Mouse (Mus musculus) kidney, postnatal 10 days (tissue): ENCODE measurements around the gene Nbas.

Experiments
- DNase-seq: peaks from one replicate; pipeline ENCODE4 v3.0.0; 2021; ENCODE audit warnings: mixed read lengths

Gene Nbas

DNA sequence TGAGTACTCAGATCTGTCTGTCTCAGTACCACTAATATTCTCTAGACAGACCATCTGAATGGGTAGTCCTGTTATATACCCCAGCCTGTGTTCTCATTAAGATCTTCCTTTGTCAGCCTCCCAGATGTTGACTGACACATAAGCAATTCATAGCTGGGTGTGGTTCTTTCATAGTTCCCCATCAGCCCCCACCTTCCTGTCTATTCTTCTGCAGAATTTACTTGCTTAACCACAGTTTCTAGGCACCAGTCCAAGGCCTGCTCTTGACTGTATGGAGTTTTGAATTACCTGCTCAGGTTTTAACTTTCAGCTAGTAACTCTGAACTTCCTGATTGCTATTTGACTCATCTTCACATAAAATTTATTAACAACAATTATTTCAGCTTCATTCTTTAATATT, 141.3 kb downstream of the Nbas start:
- no peak for DNase-seq

DNA sequence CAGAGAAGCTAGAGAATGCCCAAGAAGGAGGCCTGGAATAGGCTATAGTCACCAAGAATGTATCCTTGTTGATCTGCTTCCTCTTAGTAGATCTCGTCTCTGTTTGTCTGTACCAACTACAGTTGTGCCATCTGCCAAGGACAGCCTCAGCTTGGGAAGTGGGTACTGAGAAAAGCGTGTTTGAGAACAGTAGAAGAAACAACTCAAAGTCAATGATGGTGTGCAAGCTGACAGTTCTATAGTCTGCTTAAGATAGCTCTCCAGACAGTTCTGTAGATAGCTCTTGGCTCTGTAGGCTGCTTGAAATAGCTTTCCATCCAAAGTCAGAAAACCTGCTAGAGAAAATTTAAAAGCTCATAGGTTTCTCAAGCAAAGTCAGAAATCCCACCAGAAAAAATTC, 149.7 kb downstream of the Nbas start:
- DNase-seq = no peak

DNA sequence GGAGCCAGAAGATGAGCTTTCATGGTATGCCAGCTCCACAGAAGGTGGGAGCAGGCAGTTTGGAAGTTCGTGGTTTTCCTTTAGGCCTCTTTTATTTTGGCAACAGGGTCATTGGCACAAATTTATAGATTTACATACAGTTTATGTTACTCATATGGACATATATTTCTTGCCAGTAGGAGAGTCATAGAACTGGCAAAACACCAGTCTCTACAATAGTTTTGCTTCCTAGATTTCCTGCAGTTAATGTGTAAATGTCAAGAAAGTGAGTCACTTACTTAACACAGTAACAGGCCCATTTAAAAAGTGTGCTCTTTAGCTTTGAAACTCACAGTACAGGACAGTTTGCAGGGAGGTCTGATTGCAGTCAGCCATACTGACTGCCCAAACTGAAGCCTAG, 161.3 kb downstream of the Nbas start:
- DNase-seq = no peak

DNA sequence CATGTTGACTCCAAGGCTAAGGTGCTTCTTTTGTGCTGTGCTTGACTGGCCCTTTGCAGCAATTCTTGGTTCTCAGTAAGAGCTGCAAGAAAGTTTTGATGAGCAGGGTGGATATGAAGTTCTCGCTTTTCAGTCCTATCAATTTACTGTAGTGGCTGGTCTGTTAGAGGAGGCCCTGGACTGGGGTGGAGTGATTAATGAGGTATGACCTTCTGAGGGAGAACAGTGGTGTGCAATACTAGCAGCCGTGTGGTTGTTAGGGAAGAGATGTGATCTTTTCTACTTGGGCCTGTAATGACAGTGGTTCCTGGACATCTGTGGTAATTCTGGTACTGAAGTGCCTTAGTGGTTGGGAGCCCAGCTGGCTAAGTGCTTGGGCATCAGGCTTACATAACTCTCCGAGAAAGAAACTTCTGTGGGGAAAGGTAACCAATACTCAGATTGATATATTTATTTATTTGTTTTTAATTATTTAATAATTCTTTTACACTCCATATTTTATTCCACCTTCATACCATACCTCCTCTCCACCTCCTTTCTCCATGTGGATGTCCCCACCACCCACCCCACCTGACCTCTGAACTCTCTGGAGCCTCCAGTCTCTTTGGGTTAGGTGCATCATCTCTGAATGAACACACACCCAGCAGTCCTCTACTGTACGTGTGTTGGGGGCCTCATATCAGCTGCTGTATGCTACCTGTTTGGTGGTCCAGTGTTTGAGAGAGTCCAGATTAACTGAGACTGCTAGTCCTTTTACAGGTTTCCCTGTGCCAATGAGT, 175.9 kb downstream of the Nbas start:
- DNase-seq = no peak

DNA sequence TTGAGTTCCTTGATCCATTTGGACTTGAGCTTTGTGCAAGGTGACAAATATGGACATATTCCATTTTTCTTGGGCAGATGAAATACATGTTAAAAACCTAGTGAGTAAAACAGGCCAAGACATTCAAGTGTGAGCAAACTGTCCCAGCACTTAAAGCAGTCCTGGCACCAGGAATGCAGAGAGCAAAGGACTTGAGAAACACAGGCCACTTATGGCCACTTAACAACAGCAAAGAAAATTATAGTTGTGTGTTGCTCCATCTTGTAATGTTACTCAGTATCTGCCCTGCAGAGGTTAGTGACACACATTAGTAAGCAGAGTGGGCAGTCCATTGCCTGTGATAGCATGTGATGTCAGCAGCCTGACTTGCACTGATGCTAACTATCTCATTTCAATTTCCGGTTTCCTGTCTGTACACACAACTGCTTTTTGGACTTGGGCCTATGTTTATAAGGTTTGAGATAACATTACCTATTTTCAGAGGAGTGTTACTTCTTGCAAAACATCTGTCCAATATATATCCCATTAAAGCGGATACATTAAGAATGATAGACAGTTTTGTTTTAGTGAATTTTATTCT, 176.6 kb downstream of the Nbas start:
- DNase-seq = no peak

DNA sequence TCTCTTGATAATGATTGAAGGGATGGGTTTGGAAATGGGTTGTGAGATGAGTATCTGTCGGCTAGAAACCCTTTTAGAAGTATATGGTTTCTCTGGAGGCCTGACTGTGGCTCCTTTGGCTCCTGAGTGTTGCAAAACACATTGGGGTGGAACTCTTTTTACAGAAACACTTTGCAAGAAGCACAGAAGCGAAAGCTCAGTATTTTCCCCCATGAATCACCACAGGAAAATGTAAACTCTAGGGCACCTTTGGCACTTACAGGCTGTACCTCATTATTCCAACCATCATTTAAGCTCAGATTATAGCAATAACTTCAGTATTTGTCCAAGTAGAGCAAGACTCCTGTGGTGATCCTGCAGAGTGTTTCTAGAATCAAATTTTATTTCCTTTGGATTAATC, 180.0 kb downstream of the Nbas start:
- DNase-seq = no peak

DNA sequence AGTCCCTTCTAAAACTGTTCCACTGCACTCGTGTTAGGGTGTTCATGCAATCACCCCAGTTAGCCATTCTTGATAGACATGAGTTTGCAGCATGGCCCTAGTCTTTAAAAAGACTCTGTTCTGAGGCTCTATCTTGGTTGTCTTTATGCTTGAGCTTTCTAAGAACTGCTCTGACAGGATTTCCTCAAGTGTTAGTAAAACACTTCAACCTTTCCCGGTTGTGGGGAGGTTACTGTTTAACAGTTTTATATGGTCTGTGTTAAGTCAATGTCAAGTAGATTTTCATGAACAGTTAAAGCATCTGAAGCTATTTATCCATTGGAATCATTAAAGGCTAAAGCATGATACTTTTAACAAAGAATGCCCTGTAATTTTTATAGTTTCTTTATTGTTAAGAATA, 183.1 kb downstream of the Nbas start:
- DNase-seq = no peak

DNA sequence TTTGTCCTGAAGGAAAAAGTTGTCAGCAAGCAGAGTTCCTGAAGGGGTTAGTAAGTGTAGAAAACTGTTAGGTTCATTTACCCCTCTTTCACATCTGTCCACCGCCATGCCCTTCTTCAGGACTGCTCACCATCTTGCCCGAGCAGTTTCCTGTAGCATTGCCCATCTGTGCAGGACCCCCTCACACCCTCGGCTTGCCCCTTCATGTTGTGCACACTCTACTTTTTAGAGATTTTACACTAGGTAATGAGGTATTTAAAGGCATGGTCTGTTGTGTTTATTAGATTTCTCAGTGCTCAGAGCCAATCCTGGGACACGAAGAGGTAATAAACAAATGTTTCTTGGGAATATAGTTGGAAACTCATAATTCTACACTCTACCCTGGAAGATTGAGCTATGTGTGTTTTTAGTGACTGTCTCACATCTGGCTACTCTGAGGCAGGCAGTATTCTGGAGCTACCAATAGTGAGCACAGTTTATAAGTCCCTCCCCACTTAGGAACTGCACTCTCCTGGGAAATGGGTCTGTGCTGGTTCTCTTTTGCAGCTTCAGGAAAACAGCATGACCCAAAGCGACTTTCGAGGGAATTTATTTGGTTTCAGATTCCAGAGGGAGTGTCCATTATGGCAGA, 191.4 kb downstream of the Nbas start:
- no peak for DNase-seq

DNA sequence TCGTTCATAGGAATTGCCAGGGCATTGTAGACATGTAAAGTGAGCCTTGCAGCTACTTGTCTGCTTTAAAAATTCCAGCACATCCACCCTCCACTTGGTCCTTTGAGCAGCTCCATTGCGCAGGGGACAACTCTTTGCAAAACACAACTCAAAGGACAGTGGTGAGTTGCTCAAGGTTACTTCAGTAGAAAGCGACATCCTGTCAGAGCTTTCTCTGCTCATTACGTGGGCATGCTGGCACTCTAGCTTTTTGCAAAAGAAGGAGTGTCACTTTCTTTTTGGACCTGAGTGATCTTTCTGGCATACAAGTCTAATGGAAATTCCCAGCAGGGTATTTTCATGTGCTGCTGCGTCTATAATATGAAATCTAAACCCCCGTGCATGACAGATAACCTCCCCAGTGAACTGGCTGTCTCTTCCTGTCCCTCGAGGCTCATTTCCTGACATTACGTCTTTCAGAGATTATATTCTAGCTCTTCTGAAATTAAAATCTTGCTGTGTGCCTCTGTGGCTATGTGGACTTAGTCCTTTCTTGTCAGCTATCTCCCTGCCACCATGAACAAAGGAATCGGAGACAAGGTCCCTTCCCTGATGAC, 192.7 kb downstream of the Nbas start:
- no peak for DNase-seq

DNA sequence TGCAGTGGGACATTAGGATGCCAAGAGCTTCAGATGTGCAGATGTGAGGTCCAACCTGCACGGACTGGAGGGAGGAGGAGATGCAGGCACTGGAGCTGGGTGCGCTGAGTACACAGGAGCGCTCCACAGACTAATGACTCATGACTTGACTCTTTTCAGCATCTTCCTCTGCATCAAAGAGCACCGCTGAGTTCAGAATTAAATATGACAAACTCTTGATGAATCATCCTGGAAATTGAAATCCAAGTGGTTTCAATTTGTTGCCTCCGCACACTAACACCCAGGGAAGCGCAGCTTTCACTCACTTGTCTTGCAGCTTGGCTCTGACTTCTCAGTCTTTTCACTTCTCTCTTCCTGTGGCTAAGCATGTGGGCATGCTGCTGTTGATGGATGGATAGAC, 193.5 kb downstream of the Nbas start:
- DNase-seq = no peak

DNA sequence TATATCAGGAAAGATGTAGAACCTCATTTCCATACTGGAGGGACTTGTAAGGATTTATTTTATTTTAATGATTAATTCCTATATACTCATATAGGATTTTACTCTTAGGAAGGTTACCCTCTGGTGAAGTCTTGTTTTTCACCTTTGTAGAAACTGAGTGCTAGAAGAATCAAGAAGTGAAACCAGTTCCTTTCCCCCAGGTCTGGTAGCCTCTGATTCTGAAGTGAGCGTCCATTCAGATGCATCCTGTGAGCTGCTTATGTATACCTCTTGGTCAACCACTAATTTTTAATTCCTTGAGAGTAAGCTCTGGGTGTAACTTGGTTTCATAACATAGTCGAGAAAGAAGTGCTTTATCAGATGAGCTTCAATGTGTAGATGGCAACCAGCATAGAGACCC, 196.6 kb downstream of the Nbas start:
- no peak for DNase-seq

DNA sequence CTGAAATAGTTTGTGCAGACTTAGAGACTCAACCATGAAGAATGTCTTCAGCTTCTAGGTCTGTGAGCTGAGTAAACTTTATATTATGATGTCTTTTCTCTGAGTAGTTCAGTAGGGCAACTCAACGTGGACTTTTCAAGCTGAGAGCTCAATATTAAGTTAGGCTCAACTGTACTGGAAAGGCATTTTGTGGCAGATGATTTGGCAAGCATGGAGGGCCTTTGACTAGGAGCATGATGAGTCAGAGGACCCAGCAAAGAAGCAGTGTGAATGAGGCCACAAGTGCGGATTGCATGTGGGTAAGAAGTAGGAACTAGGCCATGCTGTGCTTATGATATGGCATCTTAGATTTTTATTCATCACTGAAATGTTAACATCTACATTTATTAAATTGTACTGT, 205.9 kb downstream of the Nbas start:
- no peak for DNase-seq

DNA sequence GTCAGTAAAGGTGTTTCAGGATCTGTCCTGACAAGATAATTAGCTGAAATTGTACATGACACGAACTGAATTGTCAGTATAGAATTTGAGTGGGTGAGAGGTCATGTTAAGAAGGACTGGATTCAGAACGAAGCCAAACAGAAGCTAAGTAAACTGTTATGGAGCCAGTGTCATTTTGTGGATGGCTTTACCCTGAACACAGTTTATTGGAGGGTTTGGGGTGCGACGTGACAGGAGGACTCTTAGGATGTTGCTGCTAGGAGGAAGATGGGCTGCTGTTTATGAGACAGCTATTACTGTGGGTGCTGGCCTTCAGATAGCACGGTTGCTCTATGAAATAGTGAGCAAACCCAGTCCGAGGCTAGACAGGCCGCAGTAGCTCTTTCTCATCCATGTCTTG, 210.2 kb downstream of the Nbas start:
- no peak for DNase-seq

DNA sequence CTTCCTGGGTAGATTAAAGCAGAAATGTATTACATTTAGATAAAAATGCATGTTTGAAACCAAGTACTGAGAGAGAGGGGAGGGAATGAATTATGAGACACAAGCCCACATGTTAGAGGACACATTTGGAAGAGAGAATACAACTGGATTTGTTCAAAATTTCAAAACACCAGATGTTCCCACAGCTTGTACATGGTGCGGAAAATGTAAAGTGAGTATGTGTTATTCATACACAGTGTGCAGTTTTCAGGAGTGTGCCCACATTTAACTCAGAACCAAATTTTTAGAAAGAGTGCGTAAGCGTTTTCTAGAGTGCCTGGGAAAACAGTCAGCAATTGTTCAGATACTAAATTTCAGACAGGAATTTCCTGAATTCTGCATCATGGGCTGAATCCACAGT, 217.3 kb downstream of the Nbas start:
- no peak for DNase-seq

DNA sequence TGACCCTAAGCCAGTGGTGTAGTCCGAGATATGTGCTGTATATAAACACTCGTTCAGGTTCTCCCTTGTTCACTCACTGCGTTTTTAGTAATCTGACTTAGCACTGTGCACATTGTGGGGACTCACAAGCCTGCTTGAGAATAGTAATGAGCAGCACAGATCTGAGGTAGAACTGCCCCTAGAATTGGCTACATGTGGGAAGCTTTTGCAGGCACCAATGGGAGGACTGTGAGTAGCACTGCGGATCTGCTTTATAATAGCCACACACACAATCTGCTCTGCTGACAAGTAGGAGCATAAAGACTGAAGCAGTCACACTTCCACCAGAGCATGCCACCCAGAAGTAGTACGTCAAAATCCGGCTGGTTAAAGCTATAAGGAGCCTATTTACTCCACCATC, 228.3 kb downstream of the Nbas start:
- DNase-seq = no peak

DNA sequence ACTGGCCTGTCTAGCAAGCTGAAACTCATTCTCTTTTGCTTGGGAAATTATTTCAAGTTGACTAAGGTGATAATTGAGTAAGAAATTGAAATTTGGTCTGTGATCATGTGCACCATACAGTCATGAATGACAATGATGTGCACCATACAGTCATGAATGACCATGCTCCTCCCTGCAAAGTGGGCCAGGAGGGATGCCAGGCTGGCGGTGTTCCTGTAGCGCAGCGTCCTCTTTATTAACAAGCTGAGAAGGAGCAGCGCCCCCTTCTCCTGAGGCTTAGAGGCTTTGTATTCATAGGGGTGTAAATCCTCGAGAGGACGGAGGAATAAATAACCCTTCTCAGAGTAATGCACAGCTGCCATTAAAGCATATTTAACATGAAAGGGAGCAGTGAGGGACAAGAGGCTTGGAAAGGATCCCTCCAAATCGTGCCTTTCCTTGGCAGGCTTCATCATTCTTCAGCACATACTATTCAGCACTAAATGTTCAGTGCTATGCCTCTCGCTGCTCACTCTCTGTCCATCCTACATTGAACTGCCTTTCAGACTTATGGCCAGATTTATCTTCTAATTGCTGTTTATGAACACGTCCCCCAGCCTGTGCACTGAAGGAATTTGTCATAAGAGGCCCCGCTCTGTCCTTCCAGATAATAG, 230.4 kb downstream of the Nbas start:
- DNase-seq = no peak

DNA sequence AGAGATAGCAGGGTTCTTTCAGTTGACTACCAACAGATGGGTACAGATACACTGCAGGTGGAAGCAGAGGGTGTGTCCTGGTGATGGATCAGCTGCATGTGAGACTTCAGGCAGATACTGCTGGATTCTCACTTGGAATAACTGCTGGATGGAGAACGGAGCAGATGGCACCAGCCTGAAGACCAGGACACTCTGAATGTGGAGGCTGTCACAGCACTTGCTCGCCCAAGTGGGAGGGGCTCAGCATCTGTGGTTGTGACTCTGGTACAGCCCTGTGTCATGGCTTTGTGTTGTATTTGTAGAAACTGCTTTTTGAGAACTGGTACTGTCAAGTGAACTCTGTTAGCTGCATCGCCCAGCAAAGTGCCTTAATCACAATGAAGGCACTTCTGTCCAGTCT, 231.3 kb downstream of the Nbas start:
- DNase-seq = no peak

DNA sequence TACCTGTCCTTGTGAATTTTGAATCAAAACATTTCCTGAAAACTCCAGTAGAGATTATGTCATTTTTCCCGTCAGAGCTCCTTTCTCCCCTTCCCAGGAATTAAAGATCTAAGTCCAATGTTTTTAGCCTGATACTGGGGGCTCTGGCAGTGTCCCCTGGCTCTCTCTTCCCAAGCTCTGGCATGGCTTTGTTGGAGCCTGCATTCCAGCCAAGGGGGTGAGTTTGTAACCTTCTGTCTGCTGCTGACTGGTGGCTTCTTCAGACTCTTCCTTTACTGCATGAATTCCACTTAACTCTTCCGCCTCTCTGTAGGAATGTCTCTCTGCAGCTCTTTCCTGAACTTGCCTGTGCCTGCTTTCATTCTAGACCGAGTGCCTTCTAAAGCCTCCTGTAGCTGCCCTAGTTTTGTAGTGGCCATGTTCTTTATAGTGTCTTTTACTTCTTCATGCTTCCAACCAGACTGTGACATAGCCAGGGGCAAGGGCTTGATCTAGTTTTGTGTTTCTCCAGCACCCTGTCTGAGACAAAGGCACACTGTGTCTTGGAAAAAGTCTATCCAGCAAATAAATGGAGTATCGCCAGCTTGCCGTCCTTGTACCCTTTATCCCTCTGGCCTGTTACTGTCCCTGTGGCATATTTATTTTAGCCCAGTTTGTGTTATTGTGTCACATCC, 236.0 kb downstream of the Nbas start:
- no peak for DNase-seq

DNA sequence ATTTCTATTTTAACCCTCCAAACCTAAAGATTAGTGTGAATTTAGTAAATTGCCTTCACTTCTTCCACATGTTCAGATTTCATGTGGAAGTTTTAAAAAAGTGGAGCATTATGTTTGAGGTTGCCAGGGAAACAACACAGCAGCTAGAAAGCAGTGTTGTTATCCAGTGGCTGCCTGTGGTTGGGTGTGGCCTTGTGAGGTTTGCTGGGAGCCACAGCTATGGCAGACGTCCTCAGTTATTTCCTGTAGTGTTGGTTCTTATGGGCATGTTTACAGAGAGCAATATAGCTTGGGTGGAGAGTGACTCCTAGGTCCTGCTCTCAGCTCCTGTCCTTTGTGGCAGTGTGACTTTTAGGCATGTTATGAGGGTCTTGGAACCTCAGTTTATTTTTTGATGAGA, 249.1 kb downstream of the Nbas start:
- DNase-seq = no peak

DNA sequence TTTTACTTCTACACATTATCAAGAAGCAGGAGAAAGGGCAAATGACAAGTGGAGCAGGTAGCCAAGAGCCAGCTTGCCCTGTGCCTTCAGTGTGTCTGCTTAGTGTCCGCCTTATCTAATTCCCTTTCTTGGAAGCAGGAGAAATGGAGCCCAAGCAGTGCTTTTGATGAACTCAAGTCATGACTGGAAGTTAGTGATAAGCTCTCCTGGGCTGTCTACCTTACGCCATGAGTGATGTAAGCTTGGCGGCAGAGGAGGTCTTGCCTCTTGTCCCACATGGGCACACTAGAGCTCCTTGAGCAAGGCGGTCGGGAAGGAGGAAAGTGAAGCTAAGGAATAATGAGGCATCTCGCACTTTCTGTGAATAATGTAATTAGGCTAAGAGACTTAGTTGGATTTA, 250.5 kb downstream of the Nbas start:
- no peak for DNase-seq

DNA sequence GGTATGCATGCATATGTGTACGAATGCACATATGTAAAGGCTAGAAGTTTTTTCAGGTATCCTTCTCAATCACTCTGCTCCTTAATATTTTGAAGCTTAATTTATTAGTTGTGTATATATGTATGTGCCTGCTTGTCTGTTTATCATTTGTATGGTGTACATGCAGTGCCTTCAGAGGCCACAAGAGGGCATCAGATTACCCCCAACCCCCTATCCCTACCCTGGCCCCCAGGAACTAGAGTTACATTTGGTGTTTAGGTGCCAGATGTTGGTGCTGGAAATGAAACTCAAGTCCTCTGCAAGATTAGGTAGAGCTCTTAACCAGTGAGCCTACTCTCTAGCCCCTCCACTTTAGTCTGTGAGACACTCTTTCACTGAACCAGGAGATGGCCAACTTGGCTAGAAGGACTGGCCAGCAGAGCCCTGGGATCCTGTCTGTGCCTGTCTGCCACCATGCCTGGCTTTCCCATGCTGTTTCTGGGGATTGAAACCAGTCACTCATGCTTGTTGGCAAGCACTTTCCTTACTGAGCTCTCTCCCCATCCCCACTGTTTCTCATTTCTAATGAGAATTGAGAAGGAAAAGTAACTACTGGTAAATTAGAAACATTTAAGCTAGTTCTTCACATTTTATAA, 263.9 kb downstream of the Nbas start:
- DNase-seq = no peak

DNA sequence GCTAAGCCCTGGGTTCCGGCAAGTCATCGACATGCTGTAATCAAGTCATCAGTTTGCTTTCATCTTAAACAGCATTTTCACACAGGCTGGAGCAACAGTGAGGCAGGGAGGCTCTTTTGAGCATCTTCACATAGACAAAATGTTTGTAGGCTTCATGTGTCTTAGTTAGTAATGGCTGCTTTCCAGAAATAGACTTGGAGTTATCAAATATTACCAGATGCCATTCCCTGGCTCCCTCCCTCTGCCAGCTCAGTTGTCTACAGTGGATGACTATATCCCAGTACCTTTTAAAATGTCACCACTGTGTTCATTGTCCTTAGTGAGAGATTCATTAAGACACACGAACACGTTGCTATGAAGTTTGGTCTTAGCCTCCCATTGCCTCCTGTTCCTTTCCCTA, 270.2 kb downstream of the Nbas start:
- no peak for DNase-seq

DNA sequence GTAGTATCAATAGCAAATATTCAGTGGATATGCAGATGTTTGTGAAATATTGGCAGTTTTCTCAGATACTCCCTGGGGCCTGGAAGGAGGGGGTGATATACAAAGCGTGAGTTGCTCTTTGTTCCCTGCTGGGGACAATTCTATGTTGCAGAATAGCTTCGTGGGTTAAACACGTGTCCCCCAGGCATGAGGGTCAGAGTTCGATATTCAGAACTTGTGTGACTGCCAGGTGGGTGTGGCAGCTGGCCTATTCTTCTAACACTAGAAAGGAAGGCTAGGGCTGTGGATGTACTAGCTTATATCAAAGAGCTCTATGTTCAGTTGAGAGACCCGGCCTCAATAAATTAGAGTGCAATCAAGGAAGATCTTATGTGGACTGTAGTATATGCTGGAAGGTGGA, 274.9 kb downstream of the Nbas start:
- DNase-seq = no peak
